Mouse (Mus musculus) olfactory bulb, adult 2 months (tissue): ENCODE data around the gene Rabggtb.

ENCODE experiments used
- CTCF ChIP-seq: fragments of 200-500 bp; IDR thresholded peaks from 2 replicates; pipeline ENCODE4 v1.5.1; 2012; ENCODE audit warnings: low read depth, mild to moderate bottlenecking, low read length, moderate library complexity; ENCODE audit not compliant: insufficient read depth
- POLR2A ChIP-seq: fragments of 200-500 bp; IDR thresholded peaks from 2 replicates; pipeline ENCODE4 v1.6.1; 2012; ENCODE audit warnings: mild to moderate bottlenecking, low read depth, low read length, moderate library complexity; ENCODE audit not compliant: insufficient read depth

DNA sequence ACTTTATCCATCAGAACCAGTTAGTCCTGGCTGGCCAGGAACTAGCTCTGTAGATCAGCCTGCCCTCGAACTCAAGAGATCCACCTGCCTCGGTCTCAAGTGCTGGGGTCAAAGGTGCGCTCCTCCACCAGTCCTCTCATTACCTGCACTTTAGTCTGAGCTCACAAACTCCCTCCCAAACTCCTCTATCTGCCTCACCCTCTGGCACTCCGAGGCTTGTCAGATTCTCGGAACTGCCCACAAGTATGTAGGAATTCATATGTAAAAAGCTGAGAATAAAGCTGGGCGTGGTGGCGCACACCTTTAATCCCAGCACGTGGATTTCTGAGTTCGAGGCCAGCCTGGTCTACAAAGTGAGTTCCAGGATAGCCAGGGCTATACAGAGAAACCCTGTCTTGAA, 27.7 kb upstream of the Rabggtb start:
- TF ChIP-seq CTCF = no peak
- TF ChIP-seq POLR2A = no peak
